Mouse (Mus musculus): ENCODE measurements around the gene Mfsd4a. TPM values are rescaled to one million over a fixed set of nuclear protein-coding genes. Genes with fewer than 3 reads are reported as not detected.

Gene Mfsd4a
- polyA plus RNA-seq, 1 experiment from 2014 or later, result 19.7 TPM

- WGBS, result 43% methylated on average over 7 of the region's 7 CpGs
- no peaks in the 10 kb centered on the region for H3K27me3 ChIP-seq (ENCODE audit: control insufficient read depth, insufficient read depth, low read length)
- no peak overlapping the region for H3K4me3 ChIP-seq (ENCODE audit: low read length)
- no peak for ATAC-seq (ENCODE audit: low FRiP score, low TSS enrichment)
- H3K36me3 ChIP-seq (ENCODE audit: control insufficient read depth, insufficient read depth, low read length), result no peaks in the 10 kb centered on the region
- no peak overlapping the region for H3K4me2 ChIP-seq (replicated peaks; ENCODE audit: low read depth, low read length)
- H3K9ac ChIP-seq (ENCODE audit: low read depth, low read length), result no peak overlapping the region
- 0 out of 2 replicates have a peak, but pooled peaks cover 4% of the 10 kb centered on the region for H3K4me1 ChIP-seq (ENCODE audit: control insufficient read depth, insufficient read depth, low read length)
- H3K27ac ChIP-seq (ENCODE audit: low read depth, low read length), result no peak overlapping the region
- H3K9me3 ChIP-seq (ENCODE audit: control insufficient read depth, low read length), result no peaks in the 10 kb centered on the region
Observed at GRCm38 (mm10) chr1:132060036-132060769, 7.7 kb downstream of the Mfsd4a start.

DNA sequence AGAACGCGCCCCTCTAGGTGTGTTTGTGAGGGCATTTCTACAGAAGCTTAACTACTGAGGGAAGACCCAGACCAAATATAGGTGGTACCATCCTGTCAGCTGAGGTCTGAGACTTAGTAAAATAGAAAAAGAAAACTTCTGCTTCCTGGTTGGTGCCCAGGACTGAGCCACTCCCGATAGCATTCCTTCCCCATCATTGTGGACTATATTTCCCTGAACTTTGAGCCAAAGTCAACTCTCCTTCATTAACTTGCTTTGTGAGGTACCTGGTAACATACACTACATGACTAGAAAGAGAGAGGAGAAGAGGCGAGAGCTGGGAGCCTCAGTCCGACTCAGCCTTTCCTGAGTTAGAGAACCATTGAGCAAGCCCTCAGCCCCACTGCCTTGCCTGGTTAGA is 9.3 kb downstream of the Mfsd4a start:
- no peak for ATAC-seq (ENCODE audit: low FRiP score, low TSS enrichment)
- Histone ChIP-seq H3K4me2 (replicated peaks; ENCODE audit: low read depth, low read length) (no peak overlapping the region), H3K27me3 (ENCODE audit: control insufficient read depth, insufficient read depth, low read length) (no peaks in the 10 kb centered on the region), H3K9me3 (ENCODE audit: control insufficient read depth, low read length) (no peaks in the 10 kb centered on the region), H3K4me1 (ENCODE audit: control insufficient read depth, insufficient read depth, low read length) (0 out of 2 replicates have a peak, but pooled peaks cover 4% of the 10 kb centered on the region), H3K36me3 (ENCODE audit: control insufficient read depth, insufficient read depth, low read length) (no peaks in the 10 kb centered on the region), H3K27ac (ENCODE audit: low read depth, low read length) (no peak overlapping the region), H3K4me3 (ENCODE audit: low read length) (no peak overlapping the region), H3K9ac (ENCODE audit: low read depth, low read length) (no peak overlapping the region)
- WGBS, result 95% methylated on average over 5 of the region's 5 CpGs

DNA sequence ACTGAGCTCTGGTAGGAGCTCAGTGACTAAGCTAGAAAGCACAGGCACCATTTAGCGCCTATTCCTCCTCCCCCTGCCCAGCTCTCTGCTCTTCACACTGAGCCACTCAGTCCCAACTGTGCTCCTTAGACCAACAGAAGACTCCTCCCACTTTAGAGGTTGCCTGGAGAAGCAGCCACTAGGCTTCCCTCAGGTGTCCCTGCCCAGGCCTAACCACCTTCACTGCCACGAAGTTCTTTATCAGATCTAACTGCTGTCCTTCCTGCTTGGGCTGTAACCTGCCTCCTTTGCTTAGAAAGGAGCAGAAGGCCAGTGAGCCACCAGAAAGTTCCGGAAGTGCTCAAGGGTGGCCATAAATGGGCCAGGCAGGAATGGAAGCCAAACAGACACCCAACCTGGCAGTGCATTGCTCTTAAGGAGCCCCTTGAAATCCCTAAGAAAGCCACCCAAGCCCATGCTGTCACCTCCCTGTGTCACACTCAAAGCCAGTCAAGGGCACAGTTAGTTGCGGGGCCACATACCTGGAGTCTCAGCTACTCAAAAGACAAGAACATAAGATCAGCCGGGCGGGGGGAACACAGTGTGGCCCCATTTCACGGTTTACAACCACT is 12.7 kb downstream of the Mfsd4a start:
- ATAC-seq (ENCODE audit: low FRiP score, low TSS enrichment), result no peak
- Histone ChIP-seq H3K9ac (ENCODE audit: low read depth, low read length) (no peak overlapping the region), H3K36me3 (ENCODE audit: control insufficient read depth, insufficient read depth, low read length) (no peaks in the 10 kb centered on the region), H3K27me3 (ENCODE audit: control insufficient read depth, insufficient read depth, low read length) (no peaks in the 10 kb centered on the region), H3K9me3 (ENCODE audit: control insufficient read depth, low read length) (no peaks in the 10 kb centered on the region), H3K4me3 (ENCODE audit: low read length) (no peak overlapping the region), H3K4me1 (ENCODE audit: control insufficient read depth, insufficient read depth, low read length) (no peaks in the 10 kb centered on the region), H3K4me2 (replicated peaks; ENCODE audit: low read depth, low read length) (no peak overlapping the region), H3K27ac (ENCODE audit: low read depth, low read length) (no peak overlapping the region)
- 81% methylated on average over 7 of the region's 7 CpGs for WGBS

DNA sequence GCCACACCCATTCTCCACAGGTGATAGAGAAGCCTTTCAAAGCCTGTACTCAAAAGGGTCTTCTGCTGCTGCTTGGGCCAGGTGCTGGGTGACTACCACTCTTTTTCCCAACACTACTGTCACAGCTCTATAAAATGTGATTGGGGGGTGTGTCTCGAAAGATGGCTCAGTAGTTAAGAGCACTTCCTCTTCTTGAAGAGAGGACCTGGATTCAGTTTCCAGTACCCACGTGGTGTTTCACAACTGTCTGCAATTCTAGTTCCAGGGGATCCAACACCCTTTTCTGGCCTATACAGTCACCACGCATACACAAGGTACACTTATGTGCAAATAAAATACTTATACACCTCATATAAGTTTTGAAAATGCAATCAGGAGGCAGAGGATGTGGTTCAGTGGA is 13.5 kb downstream of the Mfsd4a start:
- no peaks in the 10 kb centered on the region for H3K27me3 ChIP-seq (ENCODE audit: control insufficient read depth, insufficient read depth, low read length)
- no peaks in the 10 kb centered on the region for H3K36me3 ChIP-seq (ENCODE audit: control insufficient read depth, insufficient read depth, low read length)
- H3K4me1 ChIP-seq (ENCODE audit: control insufficient read depth, insufficient read depth, low read length), result no peaks in the 10 kb centered on the region
- H3K4me2 ChIP-seq (replicated peaks; ENCODE audit: low read depth, low read length), result no peak overlapping the region
- H3K9me3 ChIP-seq (ENCODE audit: control insufficient read depth, low read length), result no peaks in the 10 kb centered on the region
- no peak for ATAC-seq (ENCODE audit: low FRiP score, low TSS enrichment)
- no peak overlapping the region for H3K4me3 ChIP-seq (ENCODE audit: low read length)
- no peak overlapping the region for H3K9ac ChIP-seq (ENCODE audit: low read depth, low read length)
- no peak overlapping the region for H3K27ac ChIP-seq (ENCODE audit: low read depth, low read length)
- WGBS, result 77% methylated on average over 3 of the region's 3 CpGs

- Histone ChIP-seq H3K4me3 (ENCODE audit: low read length) (no peak overlapping the region), H3K4me2 (replicated peaks; ENCODE audit: low read depth, low read length) (no peak overlapping the region), H3K36me3 (ENCODE audit: control insufficient read depth, insufficient read depth, low read length) (no peaks in the 10 kb centered on the region), H3K9me3 (ENCODE audit: control insufficient read depth, low read length) (no peaks in the 10 kb centered on the region), H3K27ac (ENCODE audit: low read depth, low read length) (no peak overlapping the region), H3K9ac (ENCODE audit: low read depth, low read length) (no peak overlapping the region), H3K27me3 (ENCODE audit: control insufficient read depth, insufficient read depth, low read length) (no peaks in the 10 kb centered on the region), H3K4me1 (ENCODE audit: control insufficient read depth, insufficient read depth, low read length) (no peaks in the 10 kb centered on the region)
- no peak for ATAC-seq (ENCODE audit: low FRiP score, low TSS enrichment)
- WGBS, result 76% methylated on average over 3 of the region's 3 CpGs
Observed at GRCm38 (mm10) chr1:132051746-132052145, 16.1 kb downstream of the Mfsd4a start.

GRCm38 (mm10) chr1:132046143-132046735 is 21.6 kb downstream of the Mfsd4a start:
- no peaks in the 10 kb centered on the region for H3K9me3 ChIP-seq (ENCODE audit: control insufficient read depth, low read length)
- H3K4me2 ChIP-seq (replicated peaks; ENCODE audit: low read depth, low read length), result no peak overlapping the region
- H3K9ac ChIP-seq (ENCODE audit: low read depth, low read length), result no peak overlapping the region
- H3K27ac ChIP-seq (ENCODE audit: low read depth, low read length), result no peak overlapping the region
- H3K36me3 ChIP-seq (ENCODE audit: control insufficient read depth, insufficient read depth, low read length), result no peaks in the 10 kb centered on the region
- H3K4me3 ChIP-seq (ENCODE audit: low read length), result no peak overlapping the region
- H3K27me3 ChIP-seq (ENCODE audit: control insufficient read depth, insufficient read depth, low read length), result no peaks in the 10 kb centered on the region
- ATAC-seq (ENCODE audit: low FRiP score, low TSS enrichment), result peak; percentile 45
- H3K4me1 ChIP-seq (ENCODE audit: control insufficient read depth, insufficient read depth, low read length), result no peaks in the 10 kb centered on the region
- 20% methylated on average over 15 of the region's 15 CpGs for WGBS

GRCm38 (mm10) chr1:132043759-132044158 is 24.1 kb downstream of the Mfsd4a start:
- Histone ChIP-seq H3K4me1 (ENCODE audit: control insufficient read depth, insufficient read depth, low read length) (peaks cover 5% of the 10 kb centered on the region; the same call in 1 of the 2 replicates), H3K27ac (ENCODE audit: low read depth, low read length) (no peak overlapping the region), H3K36me3 (ENCODE audit: control insufficient read depth, insufficient read depth, low read length) (no peaks in the 10 kb centered on the region), H3K27me3 (ENCODE audit: control insufficient read depth, insufficient read depth, low read length) (no peaks in the 10 kb centered on the region), H3K9ac (ENCODE audit: low read depth, low read length) (no peak overlapping the region), H3K9me3 (ENCODE audit: control insufficient read depth, low read length) (no peaks in the 10 kb centered on the region), H3K4me2 (replicated peaks; ENCODE audit: low read depth, low read length) (no peak overlapping the region), H3K4me3 (ENCODE audit: low read length) (no peak overlapping the region)
- WGBS, result 66% methylated on average over 4 of the region's 4 CpGs
- ATAC-seq (ENCODE audit: low FRiP score, low TSS enrichment), result no peak

DNA sequence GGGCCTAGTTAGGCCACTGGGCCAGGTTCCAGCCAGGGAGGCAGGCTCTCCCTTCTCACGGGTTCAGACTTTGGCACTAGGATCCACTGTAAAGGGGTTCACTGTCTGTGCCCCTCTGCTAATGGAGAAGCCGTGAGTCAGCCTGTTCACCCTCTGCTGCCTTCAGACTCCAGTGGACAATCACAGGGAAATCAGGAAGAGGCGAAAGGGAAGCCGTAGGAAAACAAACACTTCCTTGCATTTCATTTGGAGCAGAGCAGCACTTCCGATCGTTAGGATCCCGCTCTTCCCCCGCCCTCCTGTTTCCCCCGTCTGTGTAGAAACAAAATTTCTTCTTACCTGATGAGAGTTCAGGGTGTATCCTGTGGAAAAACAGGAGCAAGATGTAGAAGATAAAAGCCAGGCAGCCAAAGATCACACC is 27.7 kb downstream of the Mfsd4a start:
- H3K27ac ChIP-seq (ENCODE audit: low read depth, low read length), result peak overlapping the region; percentile 65
- WGBS, result 27% methylated on average over 9 of the region's 9 CpGs

GRCm38 (mm10) chr1:132038753-132039152 is 29.1 kb downstream of the Mfsd4a start:
- no peaks in the 10 kb centered on the region for H3K27me3 ChIP-seq (ENCODE audit: control insufficient read depth, insufficient read depth, low read length)
- WGBS, result 73% methylated on average over 5 of the region's 5 CpGs
- ATAC-seq (ENCODE audit: low FRiP score, low TSS enrichment), result no peak
- no peaks in the 10 kb centered on the region for H3K9me3 ChIP-seq (ENCODE audit: control insufficient read depth, low read length)
- H3K36me3 ChIP-seq (ENCODE audit: control insufficient read depth, insufficient read depth, low read length), result peaks cover 3% of the 10 kb centered on the region; the same call in 1 of the 2 replicates
- no peak overlapping the region for H3K4me3 ChIP-seq (ENCODE audit: low read length)
- H3K9ac ChIP-seq (ENCODE audit: low read depth, low read length), result no peak overlapping the region
- H3K4me2 ChIP-seq (replicated peaks; ENCODE audit: low read depth, low read length), result no peak overlapping the region
- peaks cover 5% of the 10 kb centered on the region; the same call in 1 of the 2 replicates for H3K4me1 ChIP-seq (ENCODE audit: control insufficient read depth, insufficient read depth, low read length)
- H3K27ac ChIP-seq (ENCODE audit: low read depth, low read length), result no peak overlapping the region

More for the DNA sequence above, 27.7 kb downstream of the Mfsd4a start:
- Histone ChIP-seq H3K4me2 (replicated peaks; ENCODE audit: low read depth, low read length) (no peak overlapping the region), H3K9ac (ENCODE audit: low read depth, low read length) (no peak overlapping the region), H3K27me3 (ENCODE audit: control insufficient read depth, insufficient read depth, low read length) (no peaks in the 10 kb centered on the region), H3K36me3 (ENCODE audit: control insufficient read depth, insufficient read depth, low read length) (no peaks in the 10 kb centered on the region), H3K9me3 (ENCODE audit: control insufficient read depth, low read length) (no peaks in the 10 kb centered on the region), H3K4me1 (ENCODE audit: control insufficient read depth, insufficient read depth, low read length) (peaks cover 5% of the 10 kb centered on the region; the same call in 1 of the 2 replicates), H3K4me3 (ENCODE audit: low read length) (no peak overlapping the region)
- no peak for ATAC-seq (ENCODE audit: low FRiP score, low TSS enrichment)

All from kidney, embryonic 14.5 days (tissue).